Mouse (Mus musculus) bone marrow, adult 2 months (tissue): ENCODE results near the gene Pfdn5.

Experiments used
- CTCF ChIP-seq: fragments of 200-500 bp; IDR thresholded peaks from 2 replicates; pipeline ENCODE4 v1.5.1; 2011; ENCODE audit warnings: low read length, control low read depth; ENCODE audit not compliant: control insufficient read depth, insufficient read depth
- POLR2A ChIP-seq: fragments of 200-500 bp; IDR thresholded peaks from 2 replicates; pipeline ENCODE4 v1.6.1; 2011; ENCODE audit warnings: low read depth, mild to moderate bottlenecking, control low read depth, low read length, borderline replicate concordance; ENCODE audit not compliant: control insufficient read depth

DNA sequence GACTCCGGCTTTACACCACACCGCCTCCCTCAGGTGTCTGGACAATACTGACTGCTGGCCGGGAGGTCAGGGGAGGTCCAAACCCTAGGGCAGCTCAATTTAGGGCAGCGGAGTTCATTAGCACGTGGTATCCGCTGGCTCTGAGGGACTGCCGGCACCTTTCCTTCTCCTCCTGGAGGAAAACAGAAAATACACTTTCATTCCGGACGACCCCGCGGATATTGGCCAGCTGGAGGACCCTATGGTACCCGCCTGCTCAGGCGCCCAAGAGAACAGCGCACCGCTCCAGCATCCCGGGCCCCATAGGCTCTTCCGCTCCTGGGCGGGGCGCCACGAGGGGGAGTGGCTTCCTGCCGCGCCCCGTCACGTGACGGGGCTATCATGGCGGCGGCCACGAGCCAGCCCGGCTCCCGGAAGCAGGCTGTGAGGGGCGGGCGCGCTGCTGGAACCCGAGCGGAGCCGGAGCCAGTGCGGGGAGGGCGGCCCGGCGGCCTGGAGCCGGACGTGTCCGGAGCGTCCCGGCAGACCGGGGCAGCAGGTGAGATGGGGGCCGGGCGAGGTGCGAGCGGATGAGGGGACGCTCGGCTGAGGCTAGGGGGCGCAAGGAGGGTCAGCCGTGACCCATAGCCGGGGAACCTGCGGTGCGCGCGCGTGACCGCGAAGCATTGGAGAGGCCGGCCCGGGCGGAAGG is 46.7 kb upstream of the Pfdn5 start, which contains the start of gene Mfsd5:
- peak; percentile 79 for TF ChIP-seq POLR2A
- TF ChIP-seq CTCF: 0 out of 2 replicates have a peak, but pooled peaks have one; percentile 5
